Mouse (Mus musculus): ENCODE results near the gene Havcr1. TPM values are rescaled to one million over a fixed set of nuclear protein-coding genes. Genes with fewer than 3 reads are reported as not detected.
A peak's percentile ranks its signal among the peaks of the same experiment; 100 is the strongest.
"Not testable (repeated sequence)": the region's sequence is repeated elsewhere in the genome, so short reads cannot be mapped to it uniquely, and the experiment has no call there.

Havcr1 gene
- polyA plus RNA-seq (2012; rRNA removed) = not detected in 2 replicates

DNA sequence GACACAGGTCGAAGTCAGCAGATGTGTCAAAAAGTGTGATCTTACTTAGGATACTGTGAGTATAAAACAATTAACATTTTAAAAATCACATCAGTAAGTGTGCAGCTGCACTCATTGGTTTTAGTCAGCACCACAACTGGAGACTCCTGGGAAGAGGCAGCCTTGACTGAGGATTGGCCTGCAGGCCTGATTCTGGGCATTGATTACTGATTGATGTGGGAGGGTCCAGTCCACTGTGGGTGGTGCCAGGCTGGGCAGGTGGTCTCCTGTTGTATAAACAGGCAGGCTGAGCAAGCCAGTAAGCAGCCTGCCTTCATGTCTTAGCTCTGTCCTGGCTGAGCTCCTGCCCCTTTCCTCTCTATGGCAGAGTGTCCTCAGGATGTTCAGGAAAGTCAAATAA, at the start of gene Havcr1:
Gene Havcr1 (plus strand): TSS at position 5 of the 400 bp plus-strand sequence.
- DNase-seq (ENCODE audit: extremely low spot score in 1 of 2, low spot score in 1 of 2) = not testable (repeated sequence)

DNA sequence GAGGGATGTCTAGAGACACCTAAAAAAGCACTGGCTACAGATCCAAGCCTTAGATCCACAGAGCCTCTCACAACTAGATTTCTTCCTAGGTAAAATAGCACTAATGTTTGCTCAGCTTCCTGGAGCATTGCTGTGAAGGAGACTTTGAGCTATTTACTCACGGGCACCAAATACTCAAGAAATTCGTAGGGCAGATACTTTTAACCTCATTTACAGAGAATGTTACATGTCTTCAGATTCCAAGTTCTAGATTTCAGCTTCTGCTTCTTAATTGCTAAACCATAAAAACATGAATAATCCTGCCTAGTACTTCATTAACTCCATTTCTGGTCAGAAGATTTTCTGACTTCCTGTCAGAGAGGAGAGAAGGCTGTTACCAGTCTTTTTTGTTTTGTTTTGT, 44.7 kb upstream of the Havcr1 start:
- no peak for DNase-seq (ENCODE audit: extremely low spot score in 1 of 2, low spot score in 1 of 2)

DNA sequence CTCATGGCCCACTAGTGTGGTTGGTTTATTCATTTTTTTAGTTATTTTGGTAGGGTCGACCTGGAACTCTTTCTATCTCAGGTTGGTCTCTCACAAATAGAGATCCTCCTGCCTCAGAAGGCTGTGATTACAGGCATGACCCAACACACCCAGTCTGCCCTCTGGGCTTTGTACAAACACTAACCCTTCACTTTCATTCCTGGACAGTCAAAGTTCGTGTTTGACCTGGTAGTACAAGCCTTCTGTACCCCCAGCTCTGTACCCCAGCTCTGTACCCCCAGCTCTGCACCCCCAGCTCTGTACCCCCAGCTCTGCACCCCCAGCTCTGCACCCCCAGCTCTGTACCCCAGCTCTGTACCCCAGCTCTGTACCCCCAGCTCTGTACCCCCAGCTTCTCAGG, 39.0 kb upstream of the Havcr1 start:
- not testable (repeated sequence) for DNase-seq (ENCODE audit: extremely low spot score in 1 of 2, low spot score in 1 of 2)

DNA sequence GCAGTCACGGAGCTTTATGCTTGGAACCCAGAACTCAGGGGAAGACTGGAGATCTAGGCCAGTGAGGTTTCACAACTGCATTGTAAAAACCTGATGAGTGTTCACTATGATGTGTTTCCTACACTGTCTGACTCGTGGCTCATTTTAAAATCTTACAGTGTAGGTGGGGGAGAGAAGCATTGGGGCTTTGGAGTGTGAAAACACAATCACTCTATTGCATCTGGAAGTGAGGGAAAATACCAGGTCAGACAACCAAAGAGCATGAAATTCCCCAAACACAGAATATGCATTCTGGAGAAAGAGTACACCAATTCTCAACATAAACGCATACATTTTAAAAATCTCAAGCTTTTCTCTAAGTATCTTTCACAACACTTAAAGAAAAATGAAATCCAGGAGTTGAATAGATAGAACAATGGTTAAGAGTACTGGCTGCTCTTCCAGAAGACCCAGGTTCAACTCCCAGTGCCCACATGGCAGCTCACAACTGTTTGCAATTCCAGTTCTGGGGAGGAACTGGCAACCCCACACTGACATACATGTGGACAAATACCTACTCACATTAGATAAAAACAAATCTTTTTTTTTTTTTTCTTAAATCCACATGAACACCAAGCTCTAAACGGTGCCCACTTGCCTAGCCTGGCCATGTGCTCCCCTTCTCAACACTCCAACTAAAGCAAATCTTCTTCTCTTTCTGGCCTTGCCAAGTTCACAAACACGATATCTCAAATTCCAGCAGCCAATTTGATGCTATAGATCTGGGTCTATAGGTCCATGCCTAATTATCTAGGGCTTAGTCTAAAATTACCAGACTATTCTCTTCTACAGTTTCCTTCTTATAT, 37.2 kb upstream of the Havcr1 start:
- DNase-seq (ENCODE audit: extremely low spot score in 1 of 2, low spot score in 1 of 2) = no peak

DNA sequence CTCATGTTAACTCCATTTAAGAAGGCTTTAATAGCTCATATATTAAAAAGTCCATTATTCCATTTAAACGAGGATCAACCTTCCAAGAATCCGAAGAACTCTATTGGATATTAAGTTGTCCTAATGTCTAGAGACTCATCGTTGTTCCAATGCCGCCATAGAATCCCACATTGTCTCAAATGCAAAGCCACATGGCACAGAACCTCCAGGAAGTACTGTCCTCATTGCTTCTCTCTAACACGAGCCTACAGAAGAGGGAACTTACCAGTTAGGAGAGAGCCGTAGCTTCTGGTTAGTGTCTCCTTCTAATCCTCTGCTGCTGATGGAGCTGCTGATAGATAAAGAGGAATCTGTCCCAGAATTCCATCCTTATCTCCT, 36.6 kb upstream of the Havcr1 start:
- no peak for DNase-seq (ENCODE audit: extremely low spot score in 1 of 2, low spot score in 1 of 2)

DNA sequence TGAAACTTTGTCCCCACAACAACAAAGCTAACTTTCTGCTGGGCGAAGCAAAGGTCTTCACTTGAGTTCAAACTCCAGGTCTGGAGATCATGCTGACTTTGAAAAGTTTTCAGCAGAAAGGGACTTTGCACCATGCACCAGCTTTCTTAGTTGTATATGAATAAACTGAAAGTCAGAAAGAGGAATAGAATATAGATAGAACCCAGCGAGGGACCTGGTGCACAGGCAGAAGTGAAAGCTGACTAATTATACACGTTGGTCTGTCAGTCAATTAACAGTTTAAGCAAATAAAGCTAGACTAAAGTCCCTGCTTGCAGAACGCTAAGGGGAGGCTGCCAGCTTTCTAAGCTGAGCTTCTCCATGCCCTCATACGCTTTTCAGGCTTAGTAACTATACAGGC, 36.0 kb upstream of the Havcr1 start:
- DNase-seq (ENCODE audit: extremely low spot score in 1 of 2, low spot score in 1 of 2) = no peak

DNA sequence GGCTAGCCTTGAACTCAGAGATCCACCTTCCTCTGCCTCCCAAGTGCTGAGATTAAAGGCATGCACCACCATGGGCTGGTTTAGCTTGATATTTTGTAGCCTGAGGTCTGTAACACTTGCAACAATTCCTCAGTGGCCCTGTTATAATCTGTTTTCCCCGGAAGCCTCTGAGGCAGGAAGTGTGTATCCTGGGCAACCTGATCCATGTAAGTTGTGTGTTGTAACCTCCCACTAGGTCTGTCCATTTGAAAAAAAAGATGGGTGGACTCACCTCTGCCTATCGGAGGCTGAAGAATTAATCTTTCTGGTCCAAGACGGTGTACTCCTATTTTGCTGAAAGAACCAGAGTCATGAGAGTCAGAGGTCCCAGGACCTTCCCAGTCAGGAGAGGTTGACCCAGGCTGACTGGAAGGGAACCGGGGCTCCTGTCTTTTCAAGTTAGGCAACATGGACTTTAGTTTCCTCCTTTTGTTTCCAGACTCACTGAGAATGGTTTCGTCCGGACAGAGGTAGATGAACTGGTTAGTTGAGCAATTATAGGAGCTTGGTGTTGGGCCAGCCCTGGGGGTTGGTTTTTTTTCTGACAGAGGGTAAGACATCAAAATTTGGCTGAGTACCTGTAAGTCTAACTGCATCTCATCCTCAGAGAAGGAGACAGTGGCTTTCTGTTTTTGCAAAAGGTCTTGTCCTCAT, 28.1 kb upstream of the Havcr1 start, which contains the start of gene Timd2:
Gene Timd2 (minus strand): TSS at position 398 of the 693 bp plus-strand sequence.
- DNase-seq (ENCODE audit: extremely low spot score in 1 of 2, low spot score in 1 of 2) = no peak

DNA sequence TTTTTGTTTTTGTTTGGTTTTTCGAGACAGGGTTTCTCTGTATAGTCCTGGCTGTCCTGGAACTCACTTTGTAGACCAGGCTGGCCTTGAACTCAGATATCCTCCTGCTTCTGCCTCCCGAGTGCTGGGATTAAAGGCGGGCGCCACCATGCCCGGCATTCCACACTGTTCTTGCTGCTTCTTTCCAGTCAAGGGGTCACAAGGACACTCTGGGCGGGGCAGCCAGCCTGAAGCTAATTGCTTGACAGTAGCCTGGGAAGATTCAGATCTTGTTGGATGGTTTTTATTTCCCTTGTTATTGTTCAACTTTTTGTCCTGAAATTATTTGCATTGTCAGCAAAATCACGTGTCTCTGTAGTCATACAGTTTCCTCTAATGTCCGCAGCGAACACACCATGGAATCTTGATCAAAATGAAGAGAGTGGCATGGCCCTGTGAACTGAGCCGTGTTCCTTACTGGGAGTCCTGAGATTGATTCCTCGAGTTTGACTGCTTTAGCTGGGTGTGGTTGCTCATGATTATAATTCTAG, 3.3 kb upstream of the Havcr1 start:
- DNase-seq (ENCODE audit: extremely low spot score in 1 of 2, low spot score in 1 of 2) = no peak

DNA sequence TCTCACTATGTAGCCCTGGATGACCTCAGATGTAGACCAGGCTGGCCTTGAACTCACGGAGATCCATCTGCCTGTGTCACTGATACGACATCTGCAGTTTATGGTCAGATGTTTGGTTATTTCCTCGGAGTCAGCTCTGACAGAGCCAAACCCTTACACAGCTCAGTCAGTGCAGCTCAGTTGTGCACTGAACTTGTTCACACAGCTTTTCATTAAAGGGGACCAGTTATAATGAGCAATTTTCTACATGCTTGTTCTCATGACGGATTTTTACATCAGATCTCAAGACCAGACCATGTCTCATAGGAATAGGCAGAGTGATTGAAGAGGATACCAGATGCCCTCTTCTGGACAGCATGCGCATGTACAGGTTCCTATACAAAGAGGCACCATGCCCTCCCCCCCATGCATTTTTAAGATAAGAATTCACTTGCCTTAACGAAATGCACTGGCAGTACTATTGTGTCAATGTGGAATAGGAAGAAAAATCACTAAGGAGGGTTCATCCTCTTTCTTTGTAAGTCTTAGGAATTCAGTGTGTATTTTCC, 1.6 kb upstream of the Havcr1 start:
- DNase-seq (ENCODE audit: extremely low spot score in 1 of 2, low spot score in 1 of 2) = peak in 1 of 2 experiments; percentile 50

DNA sequence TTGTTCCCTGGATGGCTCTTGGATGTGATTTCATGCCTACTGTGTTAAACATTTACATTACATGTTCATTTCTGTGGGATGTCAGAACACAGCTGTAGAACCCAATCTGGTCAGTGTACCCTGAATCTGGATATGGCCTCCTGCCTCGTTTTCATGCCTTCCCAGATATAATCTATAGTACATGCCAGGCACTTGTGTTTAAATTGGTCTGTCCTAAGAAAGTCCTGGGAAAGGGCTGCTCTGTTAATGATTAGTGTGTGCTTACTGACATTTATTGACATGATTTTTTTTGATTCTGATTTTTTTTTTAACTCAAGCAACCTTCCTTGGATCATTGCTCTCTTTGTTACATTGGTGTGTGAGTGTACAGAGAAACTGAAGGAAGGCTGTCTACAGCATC, 263 bp upstream of the Havcr1 start:
- no peak for DNase-seq (ENCODE audit: extremely low spot score in 1 of 2, low spot score in 1 of 2)

DNA sequence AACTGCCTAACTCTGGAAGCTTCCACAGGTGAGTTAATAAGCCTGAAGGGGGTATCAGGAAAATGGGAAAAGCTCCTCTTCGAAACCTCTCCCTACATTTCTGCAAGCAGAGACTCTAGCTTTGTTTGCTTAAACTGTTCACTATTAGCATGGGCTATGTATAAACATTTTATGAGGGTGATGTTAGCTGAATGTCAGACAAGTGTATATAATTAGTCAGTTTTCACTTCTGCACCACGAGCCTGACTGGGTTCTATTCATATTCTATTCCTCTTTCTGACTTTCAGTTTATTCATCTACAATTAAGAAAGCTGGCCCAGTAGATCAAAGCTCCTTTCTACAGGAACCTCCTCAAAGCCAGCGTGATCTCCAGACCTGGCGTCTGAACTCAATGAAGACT, 4.6 kb downstream of the Havcr1 start:
- DNase-seq (ENCODE audit: extremely low spot score in 1 of 2, low spot score in 1 of 2) = no peak

DNA sequence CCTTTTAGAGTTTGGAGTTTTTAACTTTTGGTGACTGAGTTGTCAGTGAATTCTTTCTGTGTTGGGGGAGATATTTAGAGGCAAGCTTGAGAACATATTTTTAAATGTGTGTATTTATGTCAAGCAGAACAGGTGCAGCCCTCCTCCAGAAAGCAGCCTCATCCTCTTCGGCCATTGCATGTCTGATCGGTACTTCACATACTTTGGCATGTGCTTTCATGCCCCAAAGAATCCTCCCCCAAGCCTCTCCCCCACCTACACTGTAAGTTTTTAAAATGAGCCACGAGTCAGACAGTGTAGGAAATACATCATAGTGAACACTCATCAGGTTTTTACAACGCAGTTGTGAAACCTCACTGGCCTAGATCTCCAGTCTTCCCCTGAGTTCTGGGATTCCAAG, 6.0 kb downstream of the Havcr1 start:
- no peak for DNase-seq (ENCODE audit: extremely low spot score in 1 of 2, low spot score in 1 of 2)

DNA sequence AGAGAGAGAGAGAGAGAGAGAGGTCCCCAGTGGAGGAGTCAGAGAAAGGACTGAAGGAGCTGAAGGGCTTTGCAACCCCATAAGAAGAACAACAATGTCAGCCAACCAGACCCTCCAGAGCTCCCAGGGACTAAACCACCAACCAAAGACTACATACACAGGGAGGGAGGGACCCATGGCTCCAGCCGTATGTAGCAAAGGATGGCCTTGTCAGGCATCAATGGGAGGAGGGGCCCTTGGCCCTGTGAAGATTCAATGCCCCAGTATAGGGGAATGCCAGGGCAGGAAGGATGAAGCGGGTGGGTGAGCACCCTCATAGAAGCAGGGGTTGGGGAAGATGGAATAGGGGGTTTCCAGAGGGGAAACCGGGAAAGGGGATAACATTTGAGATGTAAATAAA, 6.8 kb downstream of the Havcr1 start:
- DNase-seq (ENCODE audit: extremely low spot score in 1 of 2, low spot score in 1 of 2) = no peak

DNA sequence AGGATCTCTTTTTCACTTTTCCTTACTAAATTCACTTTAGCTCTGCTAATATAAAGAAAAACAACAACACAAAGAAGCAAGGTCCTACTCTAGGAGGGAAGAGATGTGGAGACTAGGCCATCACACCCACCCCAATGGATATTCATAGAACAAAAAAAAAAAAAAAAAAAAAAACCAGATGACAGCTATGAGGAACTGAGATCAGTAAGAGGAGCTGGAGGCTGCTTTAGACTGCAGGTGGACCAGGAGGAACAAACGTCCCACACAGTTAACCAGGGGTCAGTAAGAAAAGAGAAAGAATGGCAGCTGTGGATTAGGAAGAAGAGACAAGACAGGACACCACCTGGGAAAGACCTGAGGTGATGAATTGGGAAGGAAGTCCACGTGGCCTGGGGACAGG, 13.1 kb downstream of the Havcr1 start:
- no peak for DNase-seq (ENCODE audit: extremely low spot score in 1 of 2, low spot score in 1 of 2)

DNA sequence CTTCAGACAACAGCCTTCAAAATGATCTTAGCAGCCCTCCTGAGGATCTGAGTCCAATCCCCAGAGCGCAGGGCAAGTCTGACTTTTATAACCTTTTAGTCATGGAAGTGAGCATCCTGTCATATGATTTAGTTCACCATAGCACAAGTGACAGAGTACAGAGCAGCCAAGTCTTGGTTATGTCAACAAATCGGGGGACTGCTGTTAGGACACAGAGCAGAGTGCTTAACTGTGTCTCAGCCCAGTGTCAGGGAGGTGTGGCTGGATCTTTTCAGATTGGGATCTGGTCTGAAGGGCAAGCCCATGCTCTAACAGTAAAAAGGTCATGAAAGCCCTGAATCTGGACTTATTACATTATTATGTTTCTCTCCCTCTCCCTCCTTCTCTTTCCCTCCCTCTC, 18.8 kb downstream of the Havcr1 start:
- DNase-seq (ENCODE audit: extremely low spot score in 1 of 2, low spot score in 1 of 2) = no peak

DNA sequence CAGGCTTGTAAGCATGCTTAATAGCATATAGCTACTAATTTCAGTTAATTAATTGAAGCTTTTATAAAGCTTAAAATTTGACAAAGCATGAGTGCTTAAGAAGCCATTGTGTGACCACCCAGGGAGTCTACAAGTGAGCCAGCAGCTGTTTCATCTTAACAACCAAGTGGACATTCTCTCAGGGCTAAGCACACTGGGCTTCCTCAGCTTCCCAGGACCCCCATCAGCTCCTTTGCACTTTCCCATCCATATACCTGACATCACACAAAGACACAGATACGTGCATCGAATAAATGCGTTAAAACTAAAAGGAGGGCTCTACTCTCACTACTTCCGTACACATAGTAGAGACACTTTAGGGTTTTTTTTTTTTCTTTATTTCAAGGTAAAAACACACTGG, 19.8 kb downstream of the Havcr1 start:
- no peak for DNase-seq (ENCODE audit: extremely low spot score in 1 of 2, low spot score in 1 of 2)

DNA sequence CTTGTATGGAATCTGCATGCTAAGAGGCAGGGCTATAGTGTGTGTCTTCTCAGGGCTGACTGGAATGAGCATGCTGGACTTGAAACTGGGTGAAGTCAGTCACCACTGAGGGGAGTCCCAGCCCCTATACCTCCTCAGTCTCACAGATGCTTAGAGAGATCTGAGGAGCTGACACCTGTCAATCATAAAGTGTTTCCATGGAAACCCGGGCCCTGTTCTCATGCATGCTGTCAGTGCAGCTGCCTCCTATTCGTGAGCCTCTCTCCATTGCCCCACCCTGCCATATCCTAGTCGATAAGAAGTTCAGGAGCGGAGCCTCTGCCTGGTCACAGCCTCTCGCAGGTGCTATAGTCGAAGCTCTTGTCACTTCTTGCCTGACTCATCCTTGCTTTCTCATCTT, 20.8 kb downstream of the Havcr1 start:
- DNase-seq (ENCODE audit: extremely low spot score in 1 of 2, low spot score in 1 of 2) = not testable (repeated sequence)

DNA sequence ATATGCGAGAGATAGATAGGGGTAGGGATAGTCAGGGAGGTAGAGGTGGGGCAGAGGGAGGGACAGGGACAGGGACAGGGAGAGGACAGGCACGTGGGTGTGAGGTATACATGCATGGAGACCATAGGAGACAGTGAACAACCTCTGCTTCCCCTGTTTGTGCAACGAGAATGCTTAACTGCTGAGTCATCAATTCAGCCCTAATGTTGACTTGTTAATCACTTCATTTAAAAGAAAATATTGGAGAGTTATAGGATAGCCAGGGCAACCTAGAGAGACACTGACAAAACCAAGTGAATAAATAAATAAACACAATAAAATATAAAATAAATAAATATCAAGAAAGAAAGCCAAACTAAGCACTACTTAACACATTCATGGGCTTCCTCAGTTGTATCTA, 42.0 kb downstream of the Havcr1 start:
- no peak for DNase-seq (ENCODE audit: extremely low spot score in 1 of 2, low spot score in 1 of 2)

DNA sequence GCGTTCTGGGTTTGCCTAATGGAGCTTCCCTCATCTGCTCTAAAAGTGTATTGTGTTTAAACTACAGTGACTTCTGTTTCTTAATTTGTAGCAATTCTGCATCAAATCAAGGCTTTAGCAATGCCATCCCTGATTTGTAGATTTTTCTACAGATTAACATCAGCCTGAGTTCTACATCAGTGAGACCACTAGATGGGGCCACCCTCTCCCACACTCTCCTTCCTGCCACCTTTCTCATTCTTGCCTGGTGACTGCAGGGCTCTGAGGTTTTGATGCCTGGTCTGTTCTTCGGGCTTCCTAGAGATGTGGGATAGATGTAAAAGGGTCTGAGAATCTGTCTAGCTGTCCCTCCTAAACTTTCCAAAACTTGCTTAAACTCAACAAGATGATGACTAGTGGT, 44.9 kb downstream of the Havcr1 start:
- DNase-seq (ENCODE audit: extremely low spot score in 1 of 2, low spot score in 1 of 2) = no peak

DNA sequence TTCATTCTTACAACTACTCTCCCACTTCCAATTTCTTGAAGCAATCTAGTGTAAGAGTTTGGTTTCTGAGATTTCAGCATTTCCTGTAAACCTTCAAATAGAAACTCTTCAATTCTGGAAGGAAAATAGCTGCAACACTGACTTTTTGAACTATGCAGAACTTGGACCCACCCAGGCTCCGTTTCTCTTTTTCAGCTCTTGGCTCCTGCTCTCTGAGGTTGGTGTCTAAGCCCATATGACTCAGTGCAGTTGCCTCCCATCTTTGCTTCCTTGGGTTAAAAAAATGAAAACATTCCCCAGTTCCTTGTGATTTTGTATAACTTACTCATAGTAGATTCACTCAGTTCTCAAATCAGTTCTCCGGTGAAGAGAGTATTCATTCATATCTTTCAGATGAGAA, 69.6 kb downstream of the Havcr1 start:
- DNase-seq (ENCODE audit: extremely low spot score in 1 of 2, low spot score in 1 of 2) = no peak

DNA sequence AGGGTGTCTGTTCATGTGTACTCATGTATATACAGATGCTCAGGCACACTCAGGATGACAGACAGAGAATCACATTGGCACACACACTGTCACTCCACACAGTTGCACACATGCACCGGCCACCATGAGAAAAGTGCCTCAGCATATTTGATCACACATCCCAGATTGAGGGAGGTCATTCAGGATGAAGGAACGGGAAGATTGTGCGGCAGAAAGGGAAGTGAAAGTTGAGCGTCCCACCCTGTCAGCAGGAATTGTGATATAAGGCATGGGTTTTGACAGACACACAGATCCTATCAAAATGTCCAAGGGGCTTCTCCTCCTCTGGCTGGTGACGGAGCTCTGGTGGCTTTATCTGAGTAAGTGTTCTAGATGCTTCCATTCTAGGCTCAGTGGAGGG, 75.6 kb downstream of the Havcr1 start, which contains the start of gene Timd4:
Gene Timd4 (plus strand): TSS at position 290 of the 400 bp plus-strand sequence.
- DNase-seq (ENCODE audit: extremely low spot score in 1 of 2, low spot score in 1 of 2) = no peak

Measured in frontal cortex, adult 2 months (tissue).